Mouse (Mus musculus) hindbrain, postnatal 0 days (tissue): ENCODE measurements at regions not wholly inside any gene's neighbourhood (a gene's known extent, or its start where the extent isn't known, plus 50 kb on each side); places are given as distances from the start of the nearest gene placed in this dataset.

Experiments used
- ATAC-seq: fragments of 200-750 bp; cut with Nextera tagmentation; 2 replicates; pipeline ENCODE4 v1.8.0; 2017; ENCODE audit warnings: mild to moderate bottlenecking, moderate TSS enrichment, moderate library complexity
- DNase-seq: peaks from one replicate; pipeline ENCODE4 v3.0.0-alpha.2; 2015; ENCODE audit warnings: low spot score
- H3K27ac ChIP-seq: fragments of 300-500 bp; sonication (generic); 2 replicates; pipeline ENCODE4 v1.5.1; 2014; ENCODE audit warnings: mild to moderate bottlenecking
- H3K27me3 ChIP-seq: fragments of 300-500 bp; sonication (generic); 2 replicates; pipeline ENCODE4 v1.6.1; 2014; ENCODE audit warnings: low read length, mixed read lengths; ENCODE audit not compliant: insufficient read depth
- H3K36me3 ChIP-seq: fragments of 300-500 bp; sonication (generic); 2 replicates; pipeline ENCODE4 v1.6.1; 2014; ENCODE audit warnings: low read length, mixed read lengths; ENCODE audit not compliant: insufficient read depth
- H3K4me1 ChIP-seq: fragments of 300-500 bp; sonication (generic); 2 replicates; pipeline ENCODE4 v1.6.1; 2014; ENCODE audit warnings: antibody characterized with exemption, low read length, mixed read lengths; ENCODE audit not compliant: insufficient read depth
- H3K4me2 ChIP-seq: fragments of 300-500 bp; sonication (generic); 2 replicates; pipeline ENCODE4 v1.6.1; 2014; ENCODE audit warnings: low read depth, mild to moderate bottlenecking, low read length, moderate library complexity, mixed read lengths
- H3K4me3 ChIP-seq: fragments of 300-500 bp; sonication (generic); 2 replicates; pipeline ENCODE4 v1.5.1; 2014; ENCODE audit warnings: low read length
- H3K9ac ChIP-seq: fragments of 300-500 bp; sonication (generic); replicated peaks from 2 replicates; pipeline ENCODE4 v1.6.1; 2014; ENCODE audit warnings: mild to moderate bottlenecking, low read length, moderate library complexity, mixed read lengths
- H3K9me3 ChIP-seq: fragments of 300-500 bp; sonication (generic); 2 replicates; pipeline ENCODE4 v1.6.1; 2016; ENCODE audit warnings: low read length, mixed read lengths
- CTCF ChIP-seq: IDR thresholded peaks from 2 replicates; pipeline ENCODE4 v1.5.1; 2016; ENCODE audit warnings: antibody characterized with exemption, control low read depth, low read depth
- WGBS: fragments of 180-500 bp; shearing (Covaris S2); extraction: QIAGEN DNeasy Blood & Tissue Kit; methylation state at CpG from one replicate; pipeline ENCODE4 v1.1.7; 2014; 5-methylcytosine and 5-hydroxymethylcytosine counted together

- H3K36me3 ChIP-seq, result no peaks in the 10 kb centered on the region
- no peak overlapping the region for H3K27ac ChIP-seq
- no peak for TF ChIP-seq CTCF
- H3K4me3 ChIP-seq, result no peak overlapping the region
- ATAC-seq (no peak), DNase-seq (no peak)
- no peaks in the 10 kb centered on the region for H3K27me3 ChIP-seq
- WGBS, result 78% methylated on average over 1 of the region's 1 CpGs
- H3K9ac ChIP-seq, result no peak overlapping the region
- H3K9me3 ChIP-seq, result no peaks in the 10 kb centered on the region
- no peak overlapping the region for H3K4me2 ChIP-seq
- H3K4me1 ChIP-seq, result no peaks in the 10 kb centered on the region
Measured at GRCm38 (mm10) chr15:63205150-63205549, 639.8 kb downstream of the Gsdmc2 start.

- WGBS, result 81% methylated on average over 2 of the region's 2 CpGs
- TF ChIP-seq CTCF, result no peak
- H3K4me2 ChIP-seq, result no peak overlapping the region
Measured at GRCm38 (mm10) chr15:63195031-63195430, 649.9 kb downstream of the Gsdmc2 start.

GRCm38 (mm10) chr15:63194492-63194797, 650.5 kb downstream of the Gsdmc2 start:
- 25% methylated on average over 1 of the region's 1 CpGs for WGBS
- no peak overlapping the region for H3K4me3 ChIP-seq
- TF ChIP-seq CTCF, result no peak
- ATAC-seq (no peak), DNase-seq (no peak)
- no peaks in the 10 kb centered on the region for H3K4me1 ChIP-seq
- no peaks in the 10 kb centered on the region for H3K9me3 ChIP-seq
- H3K27ac ChIP-seq, result no peak overlapping the region
- no peak overlapping the region for H3K9ac ChIP-seq
- H3K4me2 ChIP-seq, result no peak overlapping the region
- no peaks in the 10 kb centered on the region for H3K27me3 ChIP-seq
- no peaks in the 10 kb centered on the region for H3K36me3 ChIP-seq

More at GRCm38 (mm10) chr15:63195031-63195430, 649.9 kb downstream of the Gsdmc2 start:
- no peaks in the 10 kb centered on the region for H3K36me3 ChIP-seq
- H3K9ac ChIP-seq, result no peak overlapping the region
- H3K27me3 ChIP-seq, result no peaks in the 10 kb centered on the region
- H3K4me1 ChIP-seq, result no peaks in the 10 kb centered on the region
- no peaks in the 10 kb centered on the region for H3K9me3 ChIP-seq
- H3K27ac ChIP-seq, result no peak overlapping the region
- DNase-seq, result no peak
- no peak for ATAC-seq
- H3K4me3 ChIP-seq, result no peak overlapping the region

GRCm38 (mm10) chr15:63193617-63194491, 651.1 kb downstream of the Gsdmc2 start:
- ATAC-seq (no peak), DNase-seq (no peak)
- no peak overlapping the region for H3K4me3 ChIP-seq
- H3K4me1 ChIP-seq, result no peaks in the 10 kb centered on the region
- 70% methylated on average over 2 of the region's 2 CpGs for WGBS
- no peak overlapping the region for H3K4me2 ChIP-seq
- no peak overlapping the region for H3K27ac ChIP-seq
- no peak overlapping the region for H3K9ac ChIP-seq
- H3K36me3 ChIP-seq, result no peaks in the 10 kb centered on the region
- no peak for TF ChIP-seq CTCF
- no peaks in the 10 kb centered on the region for H3K27me3 ChIP-seq
- no peaks in the 10 kb centered on the region for H3K9me3 ChIP-seq

- no peak for ATAC-seq
- Histone ChIP-seq H3K27ac (no peak overlapping the region), H3K4me3 (no peak overlapping the region), H3K9ac (no peak overlapping the region), H3K36me3 (no peaks in the 10 kb centered on the region), H3K9me3 (no peaks in the 10 kb centered on the region), H3K4me2 (no peak overlapping the region), H3K27me3 (no peaks in the 10 kb centered on the region), H3K4me1 (no peaks in the 10 kb centered on the region)
- TF ChIP-seq CTCF, result no peak
- WGBS, result 88% methylated on average over 2 of the region's 2 CpGs
- no peak for DNase-seq
Measured at GRCm38 (mm10) chr15:63191731-63192130, 653.2 kb downstream of the Gsdmc2 start.

GRCm38 (mm10) chr15:63190086-63190485, 654.9 kb downstream of the Gsdmc2 start:
- Histone ChIP-seq H3K9me3 (no peaks in the 10 kb centered on the region), H3K4me2 (no peak overlapping the region), H3K4me3 (no peak overlapping the region), H3K36me3 (no peaks in the 10 kb centered on the region), H3K27ac (no peak overlapping the region), H3K27me3 (no peaks in the 10 kb centered on the region), H3K9ac (no peak overlapping the region), H3K4me1 (no peaks in the 10 kb centered on the region)
- whole genome bisulfite sequencing, result 52% methylated on average over 2 of the region's 2 CpGs
- DNase-seq (no peak), ATAC-seq (no peak)
- TF ChIP-seq CTCF, result no peak

GRCm38 (mm10) chr15:63171003-63171402, 674.0 kb downstream of the Gsdmc2 start:
- no peak overlapping the region for H3K9ac ChIP-seq
- TF ChIP-seq CTCF, result no peak
- no peaks in the 10 kb centered on the region for H3K9me3 ChIP-seq
- H3K27ac ChIP-seq, result no peak overlapping the region
- no peak for DNase-seq
- H3K27me3 ChIP-seq, result no peaks in the 10 kb centered on the region
- ATAC-seq, result no peak
- H3K4me2 ChIP-seq, result no peak overlapping the region
- no peak overlapping the region for H3K4me3 ChIP-seq
- no peaks in the 10 kb centered on the region for H3K36me3 ChIP-seq
- H3K4me1 ChIP-seq, result no peaks in the 10 kb centered on the region
